ENCODE assay signal across 8 mouse cellular contexts in the genomic region with DNA sequence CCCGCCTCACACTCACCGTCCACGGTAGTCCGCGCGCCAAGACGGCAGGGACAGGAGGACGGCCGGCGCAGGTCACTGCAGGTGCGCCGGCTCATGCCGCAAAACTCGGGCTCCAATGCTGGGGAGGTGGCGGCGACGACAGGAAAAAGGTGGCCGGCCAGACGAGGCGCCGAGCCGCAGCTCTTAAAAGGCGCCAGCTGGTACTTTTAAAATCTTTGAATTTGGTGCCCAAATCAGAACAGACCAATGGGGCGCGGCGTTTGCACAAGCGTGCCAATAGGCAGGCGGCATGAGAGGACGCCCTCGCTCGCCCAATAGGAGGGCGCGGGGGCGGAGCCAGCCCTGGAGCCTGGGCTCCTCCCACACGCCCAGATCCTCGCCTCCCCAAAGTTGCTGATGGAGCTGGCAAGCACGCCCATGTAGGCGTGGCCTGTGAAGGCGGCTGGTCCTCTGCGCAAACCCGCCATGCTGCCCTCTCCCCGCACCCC. TPM values are rescaled to one million over a fixed set of nuclear protein-coding genes. Genes with fewer than 3 reads are reported as not detected.
DNase-seq lines count a peak whose midpoint lies in the region; ATAC-seq lines count a peak whose summit lies in the region.

A gene (minus strand): TSS at position 358 of the 488 bp plus-strand sequence.

- peak within 1 kb of the TSS; percentile 90 for H3K4me2 ChIP-seq in intestine, embryonic 16.5 days (ENCODE audit: low read depth, low read length)
- peak within 1 kb of the TSS; percentile 97 for H3K4me2 ChIP-seq in midbrain, embryonic 12.5 days (replicated peaks)

- WGBS in intestine, embryonic 16.5 days: under 1% methylated on average over 38 of the region's 42 CpGs
- under 1% methylated on average over 42 of the region's 42 CpGs for whole genome bisulfite sequencing in limb, embryonic 10.5 days
- under 1% methylated on average over 42 of the region's 42 CpGs for WGBS in midbrain, embryonic 12.5 days

- H3K9me3 ChIP-seq in intestine, embryonic 16.5 days (ENCODE audit: control insufficient read depth, low read length): no peaks in the 10 kb centered on the region
- H3K9me3 ChIP-seq in limb, embryonic 10.5 days (replicated peaks): no peaks in the 10 kb centered on the region
- H3K9me3 ChIP-seq in midbrain, embryonic 12.5 days: no peaks in the 10 kb centered on the region

- H3K27me3 ChIP-seq in intestine, embryonic 16.5 days (replicated peaks; ENCODE audit: control insufficient read depth, insufficient read depth, low read length): no peaks in the 10 kb centered on the region
- no peaks in the 10 kb centered on the region for H3K27me3 ChIP-seq in limb, embryonic 10.5 days (ENCODE audit: low read depth, poor library complexity, severe bottlenecking)
- H3K27me3 ChIP-seq in midbrain, embryonic 12.5 days: no peaks in the 10 kb centered on the region

- intact Hi-C loops in gastrocnemius, postnatal 36 days (cut with DNase I): loop anchor here (2.0 to 10.0 kb wide), 2 partner anchors 18 to 1370 kb away; a partner anchor contains a TSS

- DNase-seq in layer of hippocampus, adult 11-12 months (ENCODE audit: low spot score): peak; percentile 99
- DNase-seq in layer of hippocampus, postnatal 25 days (ENCODE audit: extremely low spot score in 1 of 2, low spot score in 1 of 2): no peak
- DNase-seq in embryo, embryonic 11.5 days (ENCODE audit: low read depth, low spot score): peak; percentile 97
- DNase-seq in gastrocnemius, postnatal 36 days: peak; percentile 97
- peak; percentile 95 for DNase-seq in limb, embryonic 10.5 days (ENCODE audit: low spot score)
- DNase-seq in spleen, adult 12 weeks (ENCODE audit: low spot score): peak; percentile 97

- ATAC-seq in intestine, embryonic 16.5 days: peak; percentile 93
- peak; percentile 97 for ATAC-seq in midbrain, embryonic 12.5 days (ENCODE audit: low FRiP score, low read depth)

- H3K4me3 ChIP-seq in intestine, embryonic 16.5 days (ENCODE audit: low read length): peak within 1 kb of the TSS; percentile 74
- H3K4me3 ChIP-seq in limb, embryonic 10.5 days: peak within 1 kb of the TSS; percentile 84
- peak within 1 kb of the TSS; percentile 76 for H3K4me3 ChIP-seq in midbrain, embryonic 12.5 days

- peaks cover 21% of the 10 kb centered on the region for H3K4me1 ChIP-seq in intestine, embryonic 16.5 days (ENCODE audit: control insufficient read depth, insufficient read depth, low read length)
- peaks cover 12% of the 10 kb centered on the region for H3K4me1 ChIP-seq in limb, embryonic 10.5 days
- peaks cover 32% of the 10 kb centered on the region for H3K4me1 ChIP-seq in midbrain, embryonic 12.5 days

- peak within 1 kb of the TSS; percentile 93 for H3K27ac ChIP-seq in intestine, embryonic 16.5 days (ENCODE audit: low read length)
- peak within 1 kb of the TSS; percentile 96 for H3K27ac ChIP-seq in limb, embryonic 10.5 days
- peak within 1 kb of the TSS; percentile 80 for H3K27ac ChIP-seq in midbrain, embryonic 12.5 days (replicated peaks)

- peaks cover 11% of the 10 kb centered on the region for H3K36me3 ChIP-seq in intestine, embryonic 16.5 days (ENCODE audit: control insufficient read depth, insufficient read depth, low read length)
- H3K36me3 ChIP-seq in limb, embryonic 10.5 days: peaks cover 27% of the 10 kb centered on the region
- peaks cover 20% of the 10 kb centered on the region for H3K36me3 ChIP-seq in midbrain, embryonic 12.5 days

- peak within 1 kb of the TSS; percentile 78 for H3K9ac ChIP-seq in intestine, embryonic 16.5 days (ENCODE audit: low read depth, low read length)
- H3K9ac ChIP-seq in midbrain, embryonic 12.5 days (replicated peaks): peak within 1 kb of the TSS; percentile 69

RNA-seq across cellular contexts. Expression of the gene that starts here (rescaled TPM):
- 1 to 10 TPM; 1.0 to 1.3 TPM for total RNA-seq in layer of hippocampus, postnatal 25 days (2021)
- under 1 TPM; 0.64 to 0.67 TPM for total RNA-seq in gastrocnemius, postnatal 36 days (2021)
- polyA plus RNA-seq in intestine, embryonic 16.5 days (2015; fragmentation: Nextera tagmentation; extraction: Ambion mirVana): 41.6 and 47.9 TPM in 2 replicates
- 106 and 125 TPM in 2 replicates for polyA plus RNA-seq in limb, embryonic 10.5 days (2016; fragmentation: Nextera tagmentation; extraction: Ambion mirVana)
- polyA plus RNA-seq in midbrain, embryonic 12.5 days (2016; fragmentation: Nextera tagmentation; extraction: Ambion mirVana): 69.0 and 71.4 TPM in 2 replicates

Comparison
In these comparisons a context has a peak if more than half of its experiments do, and no peak if none do; other contexts are left out.
1. DNase-seq: peak in layer of hippocampus, adult 11-12 months (single experiment), embryo, embryonic 11.5 days (single experiment), limb, embryonic 10.5 days (single experiment) and spleen, adult 12 weeks (single experiment); none in layer of hippocampus, postnatal 25 days (0 of 2).
2. Peak in DNase-seq in gastrocnemius, postnatal 36 days; RNA of the gene not detected or under 1 TPM.
3. Peak in every context shown above with its lines, with median percentiles within 50 percentile points of each other: H3K27ac ChIP-seq and H3K4me3 ChIP-seq.